Mouse (Mus musculus) embryonic fibroblast, embryonic 13.5 days (primary cell): Measurements from ENCODE around the gene Klhl22.

Experiments used
- CTCF ChIP-seq: IDR thresholded peaks from 2 replicates; pipeline ENCODE4 v1.5.1; 2011; ENCODE audit warnings: mild to moderate bottlenecking, control low read depth, low read length, moderate library complexity, borderline replicate concordance; ENCODE audit not compliant: insufficient read depth
- POLR2A ChIP-seq: IDR thresholded peaks from 2 replicates; pipeline ENCODE4 v1.6.1; 2011; ENCODE audit warnings: low read depth, mild to moderate bottlenecking, control low read depth, low read length, moderate library complexity

GRCm38 (mm10) chr16:17828867-17829266 is 69.4 kb downstream of the Klhl22 start:
- TF ChIP-seq POLR2A (no peak), CTCF (no peak)
